Mouse (Mus musculus): ENCODE results near the gene Slc50a1. TPM values are rescaled to one million over a fixed set of nuclear protein-coding genes. Genes with fewer than 3 reads are reported as not detected.

The Slc50a1 gene
- total and polyA plus RNA-seq, 2 experiments from 2014 or later = 33.7 to 50.7 TPM

- Histone ChIP-seq H3K4me2 (ENCODE audit: low read depth, low read length) (no peak within 1 kb of the TSS), H3K9ac (replicated peaks; ENCODE audit: low read depth, low read length) (no peak within 1 kb of the TSS), H3K27ac (ENCODE audit: low read depth) (no peak within 1 kb of the TSS), H3K4me1 (ENCODE audit: control insufficient read depth, insufficient read depth) (0 out of 2 replicates have a peak, but pooled peaks cover 4% of the 10 kb centered on the region), H3K36me3 (replicated peaks; ENCODE audit: control insufficient read depth, insufficient read depth, low read length) (no peaks in the 10 kb centered on the region), H3K4me3 (ENCODE audit: low read depth, low read length) (no peak within 1 kb of the TSS), H3K9me3 (replicated peaks; ENCODE audit: control insufficient read depth, low read length) (no peaks in the 10 kb centered on the region), H3K27me3 (ENCODE audit: control insufficient read depth, insufficient read depth, low read length) (no peaks in the 10 kb centered on the region)
- no peak for ATAC-seq (ENCODE audit: insufficient read depth, low read depth)
- DNase-seq (ENCODE audit: low spot score) = no peak
- TF ChIP-seq CTCF (IDR thresholded peaks at IDR 0.05; ENCODE audit: low read depth) (no peak), EP300 (IDR thresholded peaks at IDR 0.05; ENCODE audit: low read depth) (no peak)
- WGBS = 49% methylated on average over 7 of the region's 7 CpGs
Measured at GRCm38 (mm10) chr3:89259076-89259475, 11.3 kb downstream of the Slc50a1 start, which contains the start of gene Dpm3. Dpm3 (plus strand) TSS chr3:89259358.

GRCm38 (mm10) chr3:89256177-89256576 is 14.2 kb downstream of the Slc50a1 start:
- DNase-seq (ENCODE audit: low spot score) (peak; percentile 47), ATAC-seq (ENCODE audit: insufficient read depth, low read depth) (peak; percentile 65)
- H3K4me3 ChIP-seq (ENCODE audit: low read depth, low read length) = no peak overlapping the region
- TF ChIP-seq EP300 (IDR thresholded peaks at IDR 0.05; ENCODE audit: low read depth) (no peak), CTCF (IDR thresholded peaks at IDR 0.05; ENCODE audit: low read depth) (no peak)
- peaks cover 5% of the 10 kb centered on the region; the same call in 1 of the 2 replicates for H3K4me1 ChIP-seq (ENCODE audit: control insufficient read depth, insufficient read depth)
- 43% methylated on average over 5 of the region's 5 CpGs for WGBS
- peak overlapping the region; percentile 55; the same call in 1 of the 2 replicates for H3K27ac ChIP-seq (ENCODE audit: low read depth)
- no peak overlapping the region for H3K4me2 ChIP-seq (ENCODE audit: low read depth, low read length)
- H3K9me3 ChIP-seq (replicated peaks; ENCODE audit: control insufficient read depth, low read length) = no peaks in the 10 kb centered on the region
- H3K27me3 ChIP-seq (ENCODE audit: control insufficient read depth, insufficient read depth, low read length) = no peaks in the 10 kb centered on the region
- no peaks in the 10 kb centered on the region for H3K36me3 ChIP-seq (replicated peaks; ENCODE audit: control insufficient read depth, insufficient read depth, low read length)
- H3K9ac ChIP-seq (replicated peaks; ENCODE audit: low read depth, low read length) = no peak overlapping the region

- Histone ChIP-seq H3K4me2 (ENCODE audit: low read depth, low read length) (no peak overlapping the region), H3K27me3 (ENCODE audit: control insufficient read depth, insufficient read depth, low read length) (no peaks in the 10 kb centered on the region), H3K27ac (ENCODE audit: low read depth) (no peak overlapping the region), H3K9ac (replicated peaks; ENCODE audit: low read depth, low read length) (no peak overlapping the region), H3K4me3 (ENCODE audit: low read depth, low read length) (no peak overlapping the region), H3K4me1 (ENCODE audit: control insufficient read depth, insufficient read depth) (peaks cover 7% of the 10 kb centered on the region; the same call in 1 of the 2 replicates), H3K9me3 (replicated peaks; ENCODE audit: control insufficient read depth, low read length) (no peaks in the 10 kb centered on the region), H3K36me3 (replicated peaks; ENCODE audit: control insufficient read depth, insufficient read depth, low read length) (no peaks in the 10 kb centered on the region)
- no peak for TF ChIP-seq EP300 (IDR thresholded peaks at IDR 0.05; ENCODE audit: low read depth)
- no peak for TF ChIP-seq CTCF (IDR thresholded peaks at IDR 0.05; ENCODE audit: low read depth)
- DNase-seq (ENCODE audit: low spot score) (no peak), ATAC-seq (ENCODE audit: insufficient read depth, low read depth) (no peak)
- WGBS = 86% methylated on average over 5 of the region's 5 CpGs
Measured at GRCm38 (mm10) chr3:89254994-89255393, 15.4 kb downstream of the Slc50a1 start.

GRCm38 (mm10) chr3:89251365-89251895 is 18.9 kb downstream of the Slc50a1 start:
- Histone ChIP-seq H3K27ac (ENCODE audit: low read depth) (peak overlapping the region; percentile 75), H3K27me3 (ENCODE audit: control insufficient read depth, insufficient read depth, low read length) (no peaks in the 10 kb centered on the region), H3K9me3 (replicated peaks; ENCODE audit: control insufficient read depth, low read length) (no peaks in the 10 kb centered on the region), H3K4me3 (ENCODE audit: low read depth, low read length) (0 out of 2 replicates have a peak overlapping the region, but pooled peaks have one; percentile 9), H3K9ac (replicated peaks; ENCODE audit: low read depth, low read length) (no peak overlapping the region), H3K4me2 (ENCODE audit: low read depth, low read length) (peak overlapping the region; percentile 26; the same call in 1 of the 2 replicates), H3K4me1 (ENCODE audit: control insufficient read depth, insufficient read depth) (peaks cover 15% of the 10 kb centered on the region), H3K36me3 (replicated peaks; ENCODE audit: control insufficient read depth, insufficient read depth, low read length) (0 out of 2 replicates have a peak, but pooled peaks cover 7% of the 10 kb centered on the region)
- peak; percentile 74 for TF ChIP-seq EP300 (IDR thresholded peaks at IDR 0.05; ENCODE audit: low read depth)
- no peak for TF ChIP-seq CTCF (IDR thresholded peaks at IDR 0.05; ENCODE audit: low read depth)
- peak; percentile 79 for ATAC-seq (ENCODE audit: insufficient read depth, low read depth)
- WGBS = 7% methylated on average over 17 of the region's 17 CpGs
- peak; percentile 58 for DNase-seq (ENCODE audit: low spot score)

GRCm38 (mm10) chr3:89250435-89251040 is 19.8 kb downstream of the Slc50a1 start:
- peak; percentile 41 for DNase-seq (ENCODE audit: low spot score)
- TF ChIP-seq EP300 (IDR thresholded peaks at IDR 0.05; ENCODE audit: low read depth) (no peak), CTCF (IDR thresholded peaks at IDR 0.05; ENCODE audit: low read depth) (peak; percentile 81)
- Histone ChIP-seq H3K4me1 (ENCODE audit: control insufficient read depth, insufficient read depth) (peaks cover 15% of the 10 kb centered on the region), H3K9me3 (replicated peaks; ENCODE audit: control insufficient read depth, low read length) (no peaks in the 10 kb centered on the region), H3K4me3 (ENCODE audit: low read depth, low read length) (no peak overlapping the region), H3K4me2 (ENCODE audit: low read depth, low read length) (no peak overlapping the region), H3K27me3 (ENCODE audit: control insufficient read depth, insufficient read depth, low read length) (no peaks in the 10 kb centered on the region), H3K36me3 (replicated peaks; ENCODE audit: control insufficient read depth, insufficient read depth, low read length) (0 out of 2 replicates have a peak, but pooled peaks cover 7% of the 10 kb centered on the region), H3K27ac (ENCODE audit: low read depth) (peak overlapping the region; percentile 75), H3K9ac (replicated peaks; ENCODE audit: low read depth, low read length) (no peak overlapping the region)
- 0 out of 2 replicates have a peak, but pooled peaks have one; percentile 7 for ATAC-seq (ENCODE audit: insufficient read depth, low read depth)
- WGBS = 16% methylated on average over 7 of the region's 7 CpGs

Measured in heart, postnatal 0 days (tissue).